Mouse (Mus musculus) gastrocnemius, postnatal 14 days (tissue): ENCODE results near the gene Mphosph9. TPM values are rescaled to one million over a fixed set of nuclear protein-coding genes. Genes with fewer than 3 reads are reported as not detected.
"Not testable (repeated sequence)": the region's sequence is repeated elsewhere in the genome, so short reads cannot be mapped to it uniquely, and the experiment has no call there.

Source experiments
- DNase-seq: peaks from one replicate; pipeline ENCODE4 v3.0.0; 2021; ENCODE audit warnings: mixed read lengths
- intact Hi-C: fragments of 180-260 bp; cut with DNase I; formaldehyde crosslinking; loops from one replicate; pipeline ENCODE4 v1.15.1; 2025; ENCODE audit warnings: low total_unique reads
- total RNA-seq, 2 experiments: library from RNA; stranded (reverse); gene quantifications; 2 replicates each; pipeline ENCODE4 v1.2.3; 2021

Mphosph9 gene
- total RNA-seq, 2 experiments from 2014 or later: 2.6 to 2.9 TPM

GRCm38 (mm10) chr5:124350350-124350749, 22.6 kb upstream of the Mphosph9 start:
- DNase-seq: no peak
- intact Hi-C loops: no loop called here

DNA sequence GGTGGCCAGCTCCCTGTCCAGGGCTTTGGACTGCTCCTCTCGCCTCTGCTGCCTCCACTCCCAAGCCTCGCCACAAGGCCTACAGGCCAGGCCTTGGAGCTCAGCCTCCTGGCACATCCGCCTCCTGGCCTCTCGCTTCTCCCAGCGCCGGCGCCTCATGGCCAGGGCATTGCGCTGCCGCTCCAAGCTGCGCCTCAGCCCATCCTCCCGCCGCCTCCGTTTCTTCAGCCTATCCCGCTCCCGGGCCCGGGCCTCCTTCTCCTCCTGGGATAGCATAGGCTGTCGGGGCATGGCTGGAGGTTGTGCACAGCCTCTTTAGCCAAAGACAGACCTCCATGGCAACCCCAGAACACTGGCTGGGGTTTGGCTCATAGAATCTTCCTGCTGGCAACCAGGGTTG, 21.4 kb upstream of the Mphosph9 start:
- intact Hi-C loops: no loop called here
- DNase-seq: peak; percentile 54

DNA sequence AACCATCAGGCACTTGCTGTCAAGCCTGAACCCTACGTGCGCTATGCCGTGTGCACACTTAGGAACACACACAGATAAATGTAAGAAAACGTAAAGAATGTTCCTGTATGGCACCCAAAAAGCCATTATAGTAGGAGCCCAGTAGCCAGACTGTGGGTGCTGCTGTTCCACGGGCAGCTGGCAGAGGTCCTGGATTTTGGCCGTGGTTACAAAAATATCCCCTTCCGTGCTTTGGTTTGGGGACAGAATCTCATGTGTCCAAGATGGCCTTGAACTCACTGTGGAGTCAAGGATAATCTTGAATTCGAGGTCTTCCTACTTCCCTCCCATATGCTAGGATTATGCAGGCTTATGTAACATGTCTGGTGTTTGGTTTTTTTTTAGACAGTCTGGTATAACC, 15.1 kb upstream of the Mphosph9 start:
- intact Hi-C loops: no loop called here
- DNase-seq: no peak

GRCm38 (mm10) chr5:124341753-124342339, 14.1 kb upstream of the Mphosph9 start:
- intact Hi-C loops: not testable (repeated sequence)
- peak; percentile 17 for DNase-seq

DNA sequence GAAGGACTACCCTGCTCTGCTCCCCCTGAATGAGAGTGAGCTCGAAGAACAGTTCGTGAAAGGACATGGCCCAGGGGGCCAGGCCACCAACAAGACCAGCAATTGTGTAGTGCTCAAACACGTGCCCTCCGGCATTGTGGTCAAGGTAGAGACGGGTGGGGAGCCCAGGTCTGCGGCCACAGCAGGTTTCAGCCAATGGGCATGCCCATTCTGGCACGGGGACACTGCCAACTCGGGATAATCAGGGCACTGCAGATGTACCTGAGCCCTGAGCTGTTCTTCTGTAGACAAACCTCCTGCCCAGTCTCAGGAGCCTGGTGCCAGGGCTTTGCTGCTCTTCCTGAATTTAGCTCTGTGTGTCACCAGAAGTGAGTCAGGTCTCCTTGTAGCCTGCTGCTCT, 11.0 kb upstream of the Mphosph9 start:
- intact Hi-C loops: no loop called here
- no peak for DNase-seq

DNA sequence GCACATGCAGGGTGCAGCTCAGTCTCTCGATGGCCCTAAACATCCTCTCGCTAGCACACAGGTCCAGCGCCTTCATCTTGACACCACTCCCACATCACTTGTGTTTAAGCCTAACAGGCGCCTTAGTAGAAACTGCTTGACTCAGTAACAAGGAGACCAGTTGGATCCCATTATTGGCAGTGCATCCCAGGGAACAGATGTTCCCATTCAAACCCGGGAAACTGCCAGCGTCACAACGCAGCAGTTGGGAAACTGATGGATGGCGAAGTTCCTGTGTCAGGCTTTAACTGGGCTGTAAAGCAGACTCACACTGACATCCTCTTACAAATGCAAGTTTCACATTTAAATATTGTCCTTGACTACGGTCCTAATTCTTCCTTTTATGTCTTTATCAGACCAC, 10.1 kb upstream of the Mphosph9 start:
- no peak for DNase-seq
- intact Hi-C loops: no loop called here

DNA sequence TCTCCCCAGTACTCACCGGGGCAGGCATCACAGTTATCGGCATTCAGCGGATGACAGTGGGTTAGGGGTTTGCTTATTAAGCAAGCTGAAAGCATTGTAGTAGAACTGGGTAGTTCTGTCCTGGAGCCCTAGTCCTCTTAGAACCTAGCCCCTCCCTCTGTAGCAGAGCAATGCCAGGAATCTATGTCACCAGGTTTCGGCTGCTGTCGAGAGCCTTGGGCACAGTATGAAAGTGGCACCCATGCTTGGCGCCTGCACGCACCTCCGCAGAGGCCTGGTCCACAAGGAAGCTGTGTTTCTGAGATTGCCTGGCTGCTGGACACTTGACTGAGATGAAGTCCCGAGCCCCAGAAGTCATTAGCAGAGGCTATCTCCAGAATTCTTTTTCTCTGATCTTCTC, 9.3 kb upstream of the Mphosph9 start:
- no peak for DNase-seq

DNA sequence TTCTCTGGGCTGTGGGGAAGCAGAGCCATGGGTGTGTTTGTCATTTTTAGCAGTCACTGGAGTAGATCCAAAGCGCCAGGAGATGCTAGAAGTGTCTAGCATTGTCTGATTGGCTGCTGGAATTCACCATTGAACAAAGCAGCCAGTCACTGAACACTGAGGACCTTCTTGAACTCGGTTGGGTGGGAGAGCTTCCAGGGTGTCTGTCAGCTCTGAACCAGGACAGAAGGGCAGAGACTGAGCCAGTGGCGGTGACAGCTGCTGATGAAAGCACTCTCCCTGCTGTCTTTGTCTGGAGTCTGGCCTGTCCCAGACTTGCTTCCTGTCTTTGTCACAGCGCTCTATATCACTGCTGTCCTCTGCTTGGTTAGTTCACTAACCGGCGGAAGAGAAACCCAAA, 6.6 kb upstream of the Mphosph9 start:
- intact Hi-C loops: no loop called here
- DNase-seq: peak; percentile 48

More for the DNA sequence above, 9.3 kb upstream of the Mphosph9 start:
- intact Hi-C loops: no loop called here

DNA sequence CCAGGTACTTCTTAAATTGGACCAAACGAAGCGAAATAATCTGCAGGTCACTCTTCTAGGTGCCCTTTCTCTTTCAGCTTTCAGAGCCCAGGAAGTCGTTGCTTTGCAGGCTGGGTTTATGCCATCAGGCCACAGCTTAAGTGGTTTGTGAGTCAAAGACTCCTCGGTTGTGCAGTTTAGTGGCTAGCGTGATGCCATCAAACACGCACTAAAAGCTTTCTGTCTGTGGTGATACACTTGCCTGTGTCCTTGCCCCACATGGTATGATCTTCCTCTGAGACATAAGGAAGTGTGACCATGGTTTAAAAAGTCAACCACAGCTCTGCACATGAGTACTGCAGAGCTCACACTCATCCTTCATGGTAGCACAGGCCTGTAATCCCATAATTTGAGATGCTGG, 2.3 kb upstream of the Mphosph9 start:
- intact Hi-C loops: no loop called here
- DNase-seq: no peak

DNA sequence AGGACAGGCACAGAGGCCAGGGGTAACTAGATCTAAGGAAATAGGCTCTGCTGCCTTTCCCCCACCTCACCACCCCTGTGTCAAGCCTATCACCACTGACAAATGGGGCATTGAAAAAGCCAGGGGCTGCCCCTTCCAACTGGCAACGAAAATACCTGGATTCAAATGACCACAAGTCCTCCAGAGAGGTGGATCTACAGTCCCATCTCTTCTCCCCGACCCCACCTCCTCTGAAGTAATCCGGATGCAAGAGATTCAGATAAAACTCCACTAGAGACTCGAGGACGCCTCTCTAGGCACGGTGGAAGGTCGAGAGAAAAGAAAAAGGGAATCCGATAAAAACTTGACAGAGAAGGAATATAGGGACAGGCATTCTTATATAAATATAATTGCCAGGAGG, 943 bp downstream of the Mphosph9 start:
- DNase-seq: no peak
- intact Hi-C loops: no loop called here

- intact Hi-C loops: no loop called here
- no peak for DNase-seq
Measured at GRCm38 (mm10) chr5:124317648-124318047, 10.1 kb downstream of the Mphosph9 start.

- no peak for DNase-seq
- intact Hi-C loops: no loop called here
Measured at GRCm38 (mm10) chr5:124315941-124316340, 11.8 kb downstream of the Mphosph9 start.

GRCm38 (mm10) chr5:124315498-124315897, 12.3 kb downstream of the Mphosph9 start:
- intact Hi-C loops: no loop called here
- DNase-seq: no peak

DNA sequence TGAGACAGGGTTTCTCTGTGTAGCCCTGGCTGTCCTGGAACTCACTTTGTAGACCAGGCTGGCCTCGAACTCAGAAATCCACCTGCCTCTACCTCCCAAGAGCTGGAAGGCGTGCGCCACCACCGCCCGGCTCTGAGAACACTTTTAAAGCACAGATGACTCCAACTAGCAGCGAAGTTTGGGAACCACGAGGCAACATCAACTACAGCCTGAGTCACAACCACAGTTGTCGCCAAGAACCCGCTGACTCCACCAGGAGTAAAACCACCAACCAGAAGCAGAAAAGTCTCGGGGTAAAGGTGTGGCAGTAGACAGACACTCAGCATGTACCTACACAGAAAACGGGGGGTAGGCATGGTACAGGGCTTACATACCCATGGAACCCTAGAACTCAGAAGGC, 17.7 kb downstream of the Mphosph9 start:
- intact Hi-C loops: no loop called here

DNA sequence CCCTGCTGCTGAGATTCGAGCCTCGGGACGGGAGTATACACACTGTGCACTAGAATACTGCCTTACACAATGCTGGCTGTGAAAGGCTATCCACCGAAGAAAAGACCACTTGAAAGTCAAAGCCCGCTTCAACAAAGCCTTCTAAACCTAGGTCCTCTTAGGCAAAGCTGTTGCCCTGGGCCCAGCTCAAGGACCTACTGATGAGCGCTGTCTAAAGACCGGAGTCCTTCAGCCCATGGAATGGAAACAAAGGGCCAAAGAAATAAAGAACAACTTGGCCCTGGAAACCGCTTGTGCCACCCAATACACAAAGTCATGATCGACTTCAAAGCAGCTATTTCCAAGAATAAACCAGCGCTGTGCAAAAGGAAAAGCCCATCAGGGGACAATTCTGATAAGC, 18.6 kb downstream of the Mphosph9 start:
- intact Hi-C loops: no loop called here
- no peak for DNase-seq

More for the DNA sequence above, 17.7 kb downstream of the Mphosph9 start:
- DNase-seq: no peak

DNA sequence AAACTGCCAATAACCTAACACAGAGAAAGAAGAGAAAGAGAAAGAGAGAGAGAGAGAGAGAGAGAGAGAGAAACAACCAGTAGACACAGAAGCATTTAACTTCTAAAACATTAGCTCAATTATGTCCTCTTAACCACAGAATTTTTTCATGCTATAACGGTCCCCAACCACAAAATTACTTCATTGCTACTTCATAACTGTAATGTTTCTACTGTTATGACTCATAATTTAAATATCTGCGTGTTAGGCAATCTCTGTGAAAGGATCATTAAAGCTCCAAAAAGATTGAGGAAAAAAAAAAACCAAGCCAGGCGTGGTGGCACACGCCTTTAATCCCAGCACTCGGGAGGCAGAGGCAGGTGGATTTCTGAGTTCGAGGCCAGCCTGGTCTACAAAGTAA, 24.9 kb downstream of the Mphosph9 start:
- intact Hi-C loops, DNase-seq: not testable (repeated sequence)

DNA sequence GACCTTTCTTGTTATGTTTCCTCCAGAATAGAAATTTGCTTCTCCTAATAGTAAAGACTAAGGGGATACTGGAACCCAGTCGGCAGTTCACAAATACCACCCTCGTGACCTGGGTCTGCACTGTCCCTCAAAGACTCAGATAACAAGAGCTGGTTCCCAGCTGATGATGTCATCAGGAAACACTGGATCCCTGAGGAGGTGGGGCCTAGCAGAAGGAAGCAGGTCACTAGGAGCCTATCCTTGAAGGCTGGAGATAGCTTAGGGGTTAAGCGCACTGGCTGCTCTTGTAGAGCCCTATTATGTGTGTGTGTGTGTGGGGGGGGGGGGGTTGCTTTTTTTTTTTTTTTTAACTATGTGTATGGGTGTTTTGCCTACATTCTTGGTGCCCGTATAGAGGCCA, 27.6 kb downstream of the Mphosph9 start:
- intact Hi-C loops: no loop called here
- no peak for DNase-seq

GRCm38 (mm10) chr5:124299307-124299706, 28.5 kb downstream of the Mphosph9 start:
- intact Hi-C loops, DNase-seq: not testable (repeated sequence)

DNA sequence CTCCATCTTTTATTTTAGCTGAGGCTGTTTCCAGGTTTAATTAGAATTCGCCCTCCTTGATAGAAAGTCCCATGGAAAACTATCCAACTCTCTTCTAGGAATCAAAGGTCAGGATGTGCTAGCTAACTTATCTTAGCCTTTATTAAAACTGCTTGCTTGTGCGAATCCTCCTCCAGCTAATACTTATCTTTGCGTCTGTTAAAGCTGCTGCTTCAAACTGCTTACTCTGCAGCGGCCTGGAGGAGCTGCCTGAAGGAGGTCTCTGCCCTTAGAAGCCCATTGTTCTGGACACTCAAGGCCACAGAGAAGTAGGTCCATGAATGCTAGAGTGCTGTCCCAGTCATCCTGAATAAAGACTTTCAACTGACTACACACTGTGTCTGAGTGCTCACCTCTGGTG, 31.3 kb downstream of the Mphosph9 start:
- intact Hi-C loops: no loop called here
- no peak for DNase-seq

GRCm38 (mm10) chr5:124293967-124294366, 33.8 kb downstream of the Mphosph9 start:
- intact Hi-C loops: no loop called here
- DNase-seq: no peak

GRCm38 (mm10) chr5:124290216-124290615, 37.6 kb downstream of the Mphosph9 start:
- intact Hi-C loops: no loop called here
- DNase-seq: no peak

DNA sequence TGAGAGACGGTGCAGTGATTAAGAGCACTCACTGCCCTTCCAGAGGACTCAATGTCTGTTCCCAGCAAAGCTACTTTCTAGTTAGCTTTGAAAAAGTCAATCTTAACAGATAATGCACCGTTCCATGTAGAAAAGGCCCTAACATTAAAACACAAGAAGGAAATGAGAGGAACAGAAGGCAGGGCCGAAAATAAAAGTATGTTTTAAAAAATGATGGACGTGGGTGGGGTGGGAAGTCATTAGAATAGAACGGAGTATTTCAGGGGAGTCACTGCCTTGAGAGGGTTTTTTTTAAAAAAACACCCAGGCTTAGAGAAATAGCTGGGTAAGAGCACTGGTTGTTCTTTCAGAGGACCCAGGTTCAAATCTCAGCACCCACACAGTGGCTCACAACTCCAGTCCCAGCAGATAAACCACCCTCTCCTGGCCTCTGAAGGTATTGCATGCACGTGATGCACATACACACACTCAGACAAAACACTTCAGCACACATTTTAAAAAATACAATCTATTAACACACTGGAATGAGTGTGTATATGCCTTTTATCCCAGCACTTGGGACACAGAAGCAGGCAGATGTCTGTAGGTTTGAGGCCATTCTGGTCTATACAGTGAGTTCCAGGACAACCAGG, 40.0 kb downstream of the Mphosph9 start:
- no peak for DNase-seq
- intact Hi-C loops: no loop called here
